Mouse (Mus musculus) stomach, postnatal 0 days (tissue): ENCODE measurements around the gene 1700024P04Rik.

Experiments used
- CTCF ChIP-seq: IDR thresholded peaks from 2 replicates; pipeline ENCODE4 v1.5.1; 2016; ENCODE audit warnings: antibody characterized with exemption, low read depth, mild to moderate bottlenecking, moderate library complexity
- EP300 ChIP-seq: optimal IDR thresholded peaks from 2 replicates; pipeline ENCODE3; 2016; ENCODE audit warnings: antibody characterized with exemption

DNA sequence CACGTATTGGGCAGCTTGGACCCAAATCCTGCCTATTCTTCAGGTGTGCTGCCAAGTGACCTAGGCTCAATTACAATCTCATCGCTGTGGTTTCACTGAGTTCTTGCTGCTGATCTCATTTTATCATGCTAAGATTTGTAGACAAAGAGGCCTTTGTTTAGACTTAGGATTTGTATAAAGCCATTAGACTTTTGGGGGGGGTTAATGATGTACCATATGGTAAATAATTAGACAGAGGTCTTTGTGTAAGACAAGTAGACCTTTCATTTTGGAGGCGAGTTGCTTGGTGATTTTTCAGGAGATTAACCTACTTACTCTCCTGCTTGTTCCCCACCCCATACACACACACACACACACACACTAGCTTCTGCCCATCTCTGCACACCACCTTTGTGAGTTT is 38.5 kb downstream of the 1700024P04Rik start:
- TF ChIP-seq EP300, result no peak
- no peak for TF ChIP-seq CTCF
